Mouse (Mus musculus) megakaryocyte, embryonic 14.5 days (primary cell): ENCODE measurements around the gene Zap70. TPM values are rescaled to one million over a fixed set of nuclear protein-coding genes. Genes with fewer than 3 reads are reported as not detected.

Source experiments
- H3K27me3 ChIP-seq: replicated peaks from 2 replicates; pipeline ENCODE3; 2012; ENCODE audit warnings: inconsistent platforms
- H3K36me3 ChIP-seq: replicated peaks from 2 replicates; pipeline ENCODE3; 2012; ENCODE audit warnings: low read length, inconsistent platforms, mixed read lengths
- H3K4me1 ChIP-seq: 2 replicates; pipeline ENCODE4 v1.6.1; 2012; ENCODE audit warnings: inconsistent platforms
- H3K4me3 ChIP-seq: replicated peaks from 2 replicates; pipeline ENCODE3; 2012; ENCODE audit warnings: moderate library complexity, mild to moderate bottlenecking, inconsistent platforms
- H3K9me3 ChIP-seq: 2 replicates; pipeline ENCODE4 v1.6.1; 2012; ENCODE audit warnings: inconsistent platforms
- FLI1 ChIP-seq: IDR thresholded peaks from 2 replicates; pipeline ENCODE4 v1.6.1; 2012; ENCODE audit warnings: low read length, inconsistent platforms, mixed read lengths
- GATA1 ChIP-seq: IDR thresholded peaks from 3 replicates; pipeline ENCODE4 v1.6.1; 2012; ENCODE audit warnings: mixed read lengths, low read length, inconsistent platforms, borderline replicate concordance
- polyA plus RNA-seq: library from polyadenylated mRNA; stranded (reverse); fragments of >175 nt; gene quantifications from 2 replicates; pipeline ENCODE4 v1.2.3, GENCODE M21; 2012; ENCODE audit warnings: low replicate concordance; ENCODE audit not compliant: insufficient read depth

Zap70 gene
- polyA plus RNA-seq = not detected in 2 replicates

GRCm38 (mm10) chr1:36761568-36761967, at the start of gene Zap70:
Gene Zap70, plus strand, starts transcription at chr1:36761798.
- Histone ChIP-seq H3K36me3 (no peaks in the 10 kb centered on the region), H3K4me1 (peaks cover 35% of the 10 kb centered on the region), H3K4me3 (no peak within 1 kb of the TSS), H3K9me3 (no peaks in the 10 kb centered on the region), H3K27me3 (peaks cover 68% of the 10 kb centered on the region)
- no peak for TF ChIP-seq GATA1
- TF ChIP-seq FLI1 = no peak

- TF ChIP-seq GATA1 (no peak), FLI1 (no peak)
- Histone ChIP-seq H3K27me3 (peaks cover 24% of the 10 kb centered on the region), H3K36me3 (no peaks in the 10 kb centered on the region), H3K4me3 (no peak within 1 kb of the TSS), H3K4me1 (peaks cover 6% of the 10 kb centered on the region; the same call in 1 of the 2 replicates), H3K9me3 (peaks cover 15% of the 10 kb centered on the region)
Measured at GRCm38 (mm10) chr1:36714311-36714710, 47.3 kb upstream of the Zap70 start, which contains the start of gene Actr1b. Gene Actr1b, minus strand, starts transcription at chr1:36714422.

GRCm38 (mm10) chr1:36718786-36719185, 42.8 kb upstream of the Zap70 start:
- Histone ChIP-seq H3K27me3 (peaks cover 38% of the 10 kb centered on the region), H3K4me3 (no peak overlapping the region), H3K36me3 (no peaks in the 10 kb centered on the region), H3K4me1 (peaks cover 7% of the 10 kb centered on the region; the same call in 1 of the 2 replicates), H3K9me3 (peaks cover 9% of the 10 kb centered on the region)
- TF ChIP-seq FLI1 (no peak), GATA1 (no peak)

- TF ChIP-seq GATA1 (no peak), FLI1 (no peak)
- no peaks in the 10 kb centered on the region for H3K9me3 ChIP-seq
- peaks cover 26% of the 10 kb centered on the region for H3K27me3 ChIP-seq
- no peak overlapping the region for H3K4me3 ChIP-seq
- peaks cover 7% of the 10 kb centered on the region; the same call in 1 of the 2 replicates for H3K4me1 ChIP-seq
- no peaks in the 10 kb centered on the region for H3K36me3 ChIP-seq
Measured at GRCm38 (mm10) chr1:36723146-36724056, 38.2 kb upstream of the Zap70 start.

- no peak for TF ChIP-seq FLI1
- TF ChIP-seq GATA1 = no peak
- H3K36me3 ChIP-seq = no peaks in the 10 kb centered on the region
- H3K4me3 ChIP-seq = no peak overlapping the region
- H3K4me1 ChIP-seq = peaks cover 7% of the 10 kb centered on the region; the same call in 1 of the 2 replicates
- H3K27me3 ChIP-seq = peaks cover 21% of the 10 kb centered on the region
- H3K9me3 ChIP-seq = no peaks in the 10 kb centered on the region
Measured at GRCm38 (mm10) chr1:36724057-36724431, 37.6 kb upstream of the Zap70 start.

GRCm38 (mm10) chr1:36737300-36737699, 24.3 kb upstream of the Zap70 start:
- H3K4me3 ChIP-seq = no peak overlapping the region
- H3K4me1 ChIP-seq = peaks cover 8% of the 10 kb centered on the region
- no peaks in the 10 kb centered on the region for H3K9me3 ChIP-seq
- TF ChIP-seq FLI1 (no peak), GATA1 (no peak)
- peaks cover 18% of the 10 kb centered on the region for H3K27me3 ChIP-seq
- no peaks in the 10 kb centered on the region for H3K36me3 ChIP-seq

GRCm38 (mm10) chr1:36739231-36739630, 22.4 kb upstream of the Zap70 start:
- Histone ChIP-seq H3K27me3 (peaks cover 34% of the 10 kb centered on the region), H3K36me3 (no peaks in the 10 kb centered on the region), H3K4me3 (no peak overlapping the region), H3K9me3 (no peaks in the 10 kb centered on the region), H3K4me1 (peaks cover 10% of the 10 kb centered on the region)
- TF ChIP-seq GATA1 (no peak), FLI1 (no peak)

GRCm38 (mm10) chr1:36743046-36743445, 18.6 kb upstream of the Zap70 start:
- Histone ChIP-seq H3K4me1 (peaks cover 7% of the 10 kb centered on the region), H3K4me3 (no peak overlapping the region), H3K27me3 (peaks cover 59% of the 10 kb centered on the region), H3K9me3 (no peaks in the 10 kb centered on the region), H3K36me3 (no peaks in the 10 kb centered on the region)
- TF ChIP-seq GATA1 (no peak), FLI1 (no peak)

- Histone ChIP-seq H3K4me3 (peak overlapping the region; percentile 1), H3K27me3 (peaks cover 66% of the 10 kb centered on the region), H3K4me1 (peaks cover 7% of the 10 kb centered on the region), H3K9me3 (peaks cover 9% of the 10 kb centered on the region; the same call in 1 of the 2 replicates), H3K36me3 (no peaks in the 10 kb centered on the region)
- TF ChIP-seq GATA1 (no peak), FLI1 (no peak)
Measured at GRCm38 (mm10) chr1:36744268-36744944, 17.2 kb upstream of the Zap70 start.

GRCm38 (mm10) chr1:36745661-36746060, 15.9 kb upstream of the Zap70 start:
- H3K4me1 ChIP-seq = peaks cover 7% of the 10 kb centered on the region
- peaks cover 56% of the 10 kb centered on the region for H3K27me3 ChIP-seq
- TF ChIP-seq GATA1 = no peak
- no peak for TF ChIP-seq FLI1
- peaks cover 9% of the 10 kb centered on the region; the same call in 1 of the 2 replicates for H3K9me3 ChIP-seq
- H3K36me3 ChIP-seq = no peaks in the 10 kb centered on the region
- no peak overlapping the region for H3K4me3 ChIP-seq
